Mouse (Mus musculus) cortical plate, adult 2 months (tissue): ENCODE data around the gene AC134908.4.

Source experiments
- CTCF ChIP-seq: fragments of 200-500 bp; IDR thresholded peaks from 2 replicates; pipeline ENCODE4 v1.5.1; 2011; ENCODE audit warnings: mild to moderate bottlenecking, control low read depth, low read length; ENCODE audit not compliant: insufficient read depth; ENCODE audit errors: extremely low read depth
- POLR2A ChIP-seq: fragments of 200-500 bp; IDR thresholded peaks from 2 replicates; pipeline ENCODE4 v1.6.1; 2011; ENCODE audit warnings: mild to moderate bottlenecking, low read length, control low read depth; ENCODE audit not compliant: insufficient read depth; ENCODE audit errors: extremely low read depth

DNA sequence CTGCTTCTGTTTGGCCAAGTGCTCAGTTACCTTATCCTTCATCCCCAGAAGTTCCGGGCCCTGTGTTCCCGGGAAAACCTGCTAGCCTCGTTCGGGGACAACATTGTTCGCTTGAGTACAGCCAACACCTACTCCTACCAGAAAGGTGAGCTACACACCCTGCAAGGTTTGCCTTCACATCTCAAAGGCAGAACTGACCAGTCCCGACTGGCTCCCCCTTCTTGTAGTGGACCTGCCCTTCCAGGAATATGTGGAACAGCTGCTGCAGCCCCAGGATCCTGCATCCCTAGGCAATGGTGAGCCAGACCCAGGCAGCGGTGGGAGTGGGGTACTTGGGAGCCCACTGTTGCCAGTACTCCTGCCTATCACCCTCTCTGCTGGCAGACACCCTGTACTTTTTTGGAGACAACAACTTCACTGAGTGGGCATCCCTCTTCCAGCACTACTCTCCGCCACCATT is 34.1 kb upstream of the AC134908.4 start:
- TF ChIP-seq POLR2A = no peak
- no peak for TF ChIP-seq CTCF
